Mouse (Mus musculus): Measurements from ENCODE around the gene Xylt1. TPM values are rescaled to one million over a fixed set of nuclear protein-coding genes. Genes with fewer than 3 reads are reported as not detected.

The Xylt1 gene
- total RNA-seq (2021): 10 to 100 TPM; 53.5 to 56.6 TPM

- intact Hi-C loops (cut with DNase I): loop anchor here (5.0 to 10.0 kb wide), 5 partner anchors 94 to 722 kb away; no protein-coding TSS in a partner anchor
- DNase-seq: peak; percentile 76
These were observed at the start of gene Xylt1 for GRCm38 (mm10) chr7:117380418-117381187. TSS of gene Xylt1 (plus strand) at chr7:117380979.

- intact Hi-C loops (cut with DNase I): no loop called here
- no peak for DNase-seq
These were observed 46.8 kb upstream of the Xylt1 start for GRCm38 (mm10) chr7:117333936-117334335.

GRCm38 (mm10) chr7:117356316-117356715, 24.5 kb upstream of the Xylt1 start:
- DNase-seq: no peak
- intact Hi-C loops (cut with DNase I): no loop called here

GRCm38 (mm10) chr7:117357425-117358194, 23.2 kb upstream of the Xylt1 start:
- intact Hi-C loops (cut with DNase I): no loop called here
- no peak for DNase-seq

GRCm38 (mm10) chr7:117361281-117361680, 19.5 kb upstream of the Xylt1 start:
- intact Hi-C loops (cut with DNase I): no loop called here
- no peak for DNase-seq

GRCm38 (mm10) chr7:117362493-117362892, 18.3 kb upstream of the Xylt1 start:
- intact Hi-C loops (cut with DNase I): no loop called here
- no peak for DNase-seq

GRCm38 (mm10) chr7:117368647-117369289, 12.0 kb upstream of the Xylt1 start:
- intact Hi-C loops (cut with DNase I): no loop called here
- DNase-seq: no peak

GRCm38 (mm10) chr7:117369290-117369941, 11.4 kb upstream of the Xylt1 start:
- no peak for DNase-seq
- intact Hi-C loops (cut with DNase I): no loop called here

GRCm38 (mm10) chr7:117375886-117376309, 4.9 kb upstream of the Xylt1 start:
- peak; percentile 66 for DNase-seq
- intact Hi-C loops (cut with DNase I): no loop called here

GRCm38 (mm10) chr7:117377138-117377537, 3.6 kb upstream of the Xylt1 start:
- intact Hi-C loops (cut with DNase I): no loop called here
- no peak for DNase-seq

GRCm38 (mm10) chr7:117380036-117380417, 752 bp upstream of the Xylt1 start:
- intact Hi-C loops (cut with DNase I): loop anchor here (5.0 to 10.0 kb wide), 5 partner anchors 95 to 722 kb away; no protein-coding TSS in a partner anchor
- DNase-seq: no peak

- intact Hi-C loops (cut with DNase I): loop anchor here (5.0 to 10.0 kb wide), 5 partner anchors 93 to 721 kb away; no protein-coding TSS in a partner anchor
- peak; percentile 45 for DNase-seq
These were observed 606 bp downstream of the Xylt1 start for GRCm38 (mm10) chr7:117381188-117381981.

GRCm38 (mm10) chr7:117382006-117382405, 1.2 kb downstream of the Xylt1 start:
- intact Hi-C loops (cut with DNase I): loop anchor here (5.0 to 10.0 kb wide), 5 partner anchors 93 to 720 kb away; no protein-coding TSS in a partner anchor
- no peak for DNase-seq

GRCm38 (mm10) chr7:117383147-117383940, 2.6 kb downstream of the Xylt1 start:
- intact Hi-C loops (cut with DNase I): loop anchor here (5.0 to 10.0 kb wide), 5 partner anchors 91 to 719 kb away; no protein-coding TSS in a partner anchor
- peak; percentile 71 for DNase-seq

- intact Hi-C loops (cut with DNase I): loop anchor here (10.0 kb wide), 3 partner anchors 88 to 238 kb away; no protein-coding TSS in a partner anchor
These were observed 5.6 kb downstream of the Xylt1 start for GRCm38 (mm10) chr7:117386376-117386775.

GRCm38 (mm10) chr7:117388284-117388988, 7.7 kb downstream of the Xylt1 start:
- intact Hi-C loops (cut with DNase I): loop anchor here (10.0 kb wide), 3 partner anchors 86 to 236 kb away; no protein-coding TSS in a partner anchor
- DNase-seq: no peak

More at GRCm38 (mm10) chr7:117386376-117386775, 5.6 kb downstream of the Xylt1 start:
- DNase-seq: no peak

- intact Hi-C loops (cut with DNase I): loop anchor here (10.0 kb wide), 3 partner anchors 86 to 236 kb away; no protein-coding TSS in a partner anchor
- DNase-seq: no peak
These were observed 8.3 kb downstream of the Xylt1 start for GRCm38 (mm10) chr7:117389048-117389447.
